In genomic region chr5:64160705-64161391, GRCm38 (mm10) we compare ENCODE assay signal across 8 mouse cellular contexts. TPM values are rescaled to one million over a fixed set of nuclear protein-coding genes. Genes with fewer than 3 reads are reported as not detected.
DNase-seq lines count a peak whose midpoint lies in the region; ATAC-seq and TF ChIP-seq lines count a peak whose summit lies in the region.

No protein-coding gene starts in this region.

- H3K27ac ChIP-seq in kidney, adult 2 months (ENCODE audit: insufficient read depth, low read depth, low read length): no peak overlapping the region
- 0 out of 2 replicates have a peak overlapping the region, but pooled peaks have one; percentile 29 for H3K27ac ChIP-seq in stomach, embryonic 16.5 days (ENCODE audit: low read length)

- no peaks in the 10 kb centered on the region for H3K36me3 ChIP-seq in kidney, adult 2 months (ENCODE audit: control insufficient read depth, insufficient read depth, low read length)
- H3K36me3 ChIP-seq in megakaryocyte, embryonic 14.5 days (replicated peaks; ENCODE audit: low read length): peaks cover 21% of the 10 kb centered on the region
- H3K36me3 ChIP-seq in stomach, embryonic 16.5 days (ENCODE audit: control insufficient read depth, insufficient read depth, low read length): no peaks in the 10 kb centered on the region

- DNase-seq in kidney, adult 2 months: peak; percentile 32
- DNase-seq in kidney, adult 11 months: no peak
- DNase-seq in heart, adult 9 months (ENCODE audit: low spot score in 2 of 2): peak; percentile 10 to 22
- peak; percentile 26 for DNase-seq in kidney, postnatal 10 days
- DNase-seq in right cerebral cortex, postnatal 14 days: no peak

- no peak for TF ChIP-seq CTCF in kidney, adult 2 months (conservative IDR thresholded peaks at IDR 0.05; ENCODE audit: insufficient read depth, insufficient read length, low read depth, low read length)

- peak overlapping the region; percentile 66 for H3K4me2 ChIP-seq in stomach, embryonic 16.5 days (ENCODE audit: low read depth, low read length)

- ATAC-seq in activated CD4-positive, CD25-positive, alpha-beta regulatory T cell, adult 4 months: peak; percentile 73
- no peak for ATAC-seq in stomach, embryonic 16.5 days (ENCODE audit: insufficient read depth, low FRiP score)

- H3K9me3 ChIP-seq in megakaryocyte, embryonic 14.5 days: no peaks in the 10 kb centered on the region
- no peaks in the 10 kb centered on the region for H3K9me3 ChIP-seq in stomach, embryonic 16.5 days (replicated peaks; ENCODE audit: control insufficient read depth, low read length)

- peaks cover 10% of the 10 kb centered on the region for H3K4me1 ChIP-seq in kidney, adult 2 months (ENCODE audit: control insufficient read depth, insufficient read depth, low read length)
- H3K4me1 ChIP-seq in megakaryocyte, embryonic 14.5 days: peaks cover 86% of the 10 kb centered on the region
- peaks cover 12% of the 10 kb centered on the region; the same call in 1 of the 2 replicates for H3K4me1 ChIP-seq in stomach, embryonic 16.5 days (ENCODE audit: control insufficient read depth, insufficient read depth, low read length)

- no peaks in the 10 kb centered on the region for H3K27me3 ChIP-seq in kidney, adult 2 months (replicated peaks; ENCODE audit: control insufficient read depth, insufficient read depth, low read length)
- peaks cover 4% of the 10 kb centered on the region for H3K27me3 ChIP-seq in megakaryocyte, embryonic 14.5 days (replicated peaks)
- H3K27me3 ChIP-seq in stomach, embryonic 16.5 days (ENCODE audit: control insufficient read depth, insufficient read depth, low read length): 0 out of 2 replicates have a peak, but pooled peaks cover 2% of the 10 kb centered on the region

- TF ChIP-seq POLR2A in kidney, adult 2 months (IDR thresholded peaks at IDR 0.05; ENCODE audit: low read depth, low read length): no peak

- WGBS in kidney, adult 2 months: 4% methylated on average over 23 of the region's 23 CpGs
- WGBS in stomach, embryonic 16.5 days: 1% methylated on average over 23 of the region's 23 CpGs

- H3K9ac ChIP-seq in stomach, embryonic 16.5 days (ENCODE audit: low read length): peak overlapping the region; percentile 81

- peak overlapping the region; percentile 75 for H3K4me3 ChIP-seq in kidney, adult 2 months (ENCODE audit: insufficient read depth, low read depth, low read length)
- peak overlapping the region; percentile 98 for H3K4me3 ChIP-seq in megakaryocyte, embryonic 14.5 days (replicated peaks)
- peak overlapping the region; percentile 76 for H3K4me3 ChIP-seq in stomach, embryonic 16.5 days (replicated peaks; ENCODE audit: low read length)

RNA-seq across cellular contexts. Expression of gene Tbc1d1, which starts 4.7 kb away (rescaled TPM):
- 37.0 and 38.3 TPM in 2 replicates for polyA plus RNA-seq in kidney, adult 2 months (2012; rRNA removed)
- 10 to 100 TPM; 36.6 to 37.7 TPM for polyA plus RNA-seq in activated CD4-positive, CD25-positive, alpha-beta regulatory T cell, adult 4 months (2017; shearing (Covaris generic))
- 3.8 and 5.4 TPM in 2 replicates for polyA plus RNA-seq in megakaryocyte, embryonic 14.5 days (2012; ENCODE audit: insufficient read depth, low replicate concordance)
- polyA plus RNA-seq in stomach, embryonic 16.5 days (2015; fragmentation: Nextera tagmentation; extraction: Ambion mirVana): 30.9 and 31.7 TPM in 2 replicates

Comparison
In these comparisons a context has a peak if more than half of its experiments do, and no peak if none do; other contexts are left out.
1. DNase-seq: peak in kidney, adult 2 months (single experiment), heart, adult 9 months (2 of 2) and kidney, postnatal 10 days (single experiment); none in kidney, adult 11 months (single experiment) and right cerebral cortex, postnatal 14 days (single experiment).
2. Peak in every context shown above with its lines, with median percentiles within 50 percentile points of each other: H3K4me3 ChIP-seq.